Mouse (Mus musculus): ENCODE results near the gene Gm45716. TPM values are rescaled to one million over a fixed set of nuclear protein-coding genes. Genes with fewer than 3 reads are reported as not detected.

Gene Gm45716
- total RNA-seq, 1 experiment, result 1.3 TPM

DNA sequence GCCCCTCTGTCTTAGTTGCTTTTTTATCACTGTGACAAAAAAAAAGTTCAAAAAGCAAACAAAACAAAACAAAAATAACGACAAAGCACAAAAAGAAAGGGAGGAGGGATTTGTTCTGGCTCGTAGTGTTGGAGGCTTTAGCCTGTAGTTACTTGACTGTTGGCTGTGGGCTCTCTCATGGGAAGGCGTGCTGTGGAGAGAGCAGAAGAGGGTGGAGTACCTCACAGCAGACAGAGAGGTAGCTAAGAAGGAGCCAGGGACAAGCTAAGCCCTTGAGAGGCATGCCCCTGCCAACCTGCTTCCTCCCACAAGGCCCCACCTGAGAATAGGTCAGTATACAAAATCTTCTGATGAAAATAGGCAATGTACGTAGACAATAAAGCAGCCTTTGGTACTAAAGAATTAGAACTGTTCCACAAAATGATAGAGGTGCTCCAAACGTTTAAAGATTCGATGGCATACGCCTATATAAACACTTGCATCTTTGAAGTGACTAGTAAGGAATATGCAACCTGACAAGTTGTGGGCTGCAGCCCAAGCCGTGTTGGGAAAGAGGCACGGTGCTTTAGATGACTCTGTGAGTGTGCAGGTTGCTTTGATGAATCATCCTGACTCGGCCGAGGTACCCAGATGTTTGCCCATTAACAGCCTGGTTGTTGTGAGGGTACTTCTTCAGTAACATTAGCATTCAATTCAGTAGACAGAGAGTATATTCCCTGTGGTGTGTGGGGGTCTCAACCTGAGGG is 82.8 kb downstream of the Gm45716 start:
- in situ Hi-C loops (cut with MboI; ENCODE audit: low sequenced_read_pairs in 2 of 2, unreplicated experiment in 2 of 2), result no loop called here
- Histone ChIP-seq H3K4me3 (ENCODE audit: insufficient read depth in 1 of 2, low read depth in 1 of 2, low read length in 2 of 2, poor library complexity in 1 of 2, severe bottlenecking in 1 of 2) (no peak overlapping the region), H3K9ac (ENCODE audit: insufficient read depth, low read depth, low read length, poor library complexity, severe bottlenecking) (no peak overlapping the region), H3K9me3 (ENCODE audit: control insufficient read depth, insufficient read depth, low read depth, low read length) (no peaks in the 10 kb centered on the region), H3K27ac (ENCODE audit: insufficient read depth, low read depth, low read length, poor library complexity, severe bottlenecking) (no peak overlapping the region), H3K36me3 (ENCODE audit: control insufficient read depth, insufficient read depth, low read length, poor library complexity, severe bottlenecking) (no peaks in the 10 kb centered on the region), H3K4me1 (ENCODE audit: control insufficient read depth in 2 of 2, insufficient read depth in 2 of 2, low read length in 2 of 2, poor library complexity in 1 of 2) (no peaks in the 10 kb centered on the region)
- no peak for TF ChIP-seq CHD2 (IDR thresholded peaks at IDR 0.05; ENCODE audit: low read depth, low read length)
- TF ChIP-seq HCFC1 (IDR thresholded peaks at IDR 0.05; ENCODE audit: borderline replicate concordance, insufficient read depth, low read length), result no peak
- no peak for TF ChIP-seq ZC3H11A (IDR thresholded peaks at IDR 0.05; ENCODE audit: borderline replicate concordance, low read depth, low read length)
- no peak for TF ChIP-seq MAFK (IDR thresholded peaks at IDR 0.05; ENCODE audit: insufficient read depth, low read depth, low read length)
- no peak for TF ChIP-seq ZNF384 (IDR thresholded peaks at IDR 0.05; ENCODE audit: low read depth, low read length)
- no peak for DNase-seq (ENCODE audit: low read depth, low spot score)

DNA sequence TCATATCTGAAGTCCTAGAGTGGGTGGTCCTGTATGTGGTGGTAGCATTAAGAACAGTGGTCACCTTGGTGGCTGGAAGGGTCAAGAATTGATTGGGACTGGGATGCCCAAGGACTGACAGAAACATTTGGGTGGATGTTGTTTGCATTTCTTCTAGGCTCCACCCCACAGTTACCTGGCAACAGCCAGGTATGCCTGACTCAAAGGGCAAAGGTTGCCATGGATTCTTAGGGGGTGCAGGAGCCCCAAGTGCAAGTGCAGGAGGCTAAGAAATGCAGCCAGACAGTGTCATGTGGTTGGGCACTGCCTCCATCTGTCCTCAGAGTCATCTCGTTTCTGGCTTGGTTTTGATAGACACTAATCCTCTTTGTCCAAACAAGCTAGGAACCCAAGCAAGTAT is 86.7 kb downstream of the Gm45716 start:
- Histone ChIP-seq H3K9ac (ENCODE audit: insufficient read depth, low read depth, low read length, poor library complexity, severe bottlenecking) (no peak overlapping the region), H3K9me3 (ENCODE audit: control insufficient read depth, insufficient read depth, low read depth, low read length) (no peaks in the 10 kb centered on the region), H3K36me3 (ENCODE audit: control insufficient read depth, insufficient read depth, low read length, poor library complexity, severe bottlenecking) (no peaks in the 10 kb centered on the region), H3K4me1 (ENCODE audit: control insufficient read depth in 2 of 2, insufficient read depth in 2 of 2, low read length in 2 of 2, poor library complexity in 1 of 2) (no peaks in the 10 kb centered on the region), H3K27ac (ENCODE audit: insufficient read depth, low read depth, low read length, poor library complexity, severe bottlenecking) (no peak overlapping the region), H3K4me3 (ENCODE audit: insufficient read depth in 1 of 2, low read depth in 1 of 2, low read length in 2 of 2, poor library complexity in 1 of 2, severe bottlenecking in 1 of 2) (no peak overlapping the region)
- DNase-seq (ENCODE audit: low read depth, low spot score), result no peak
- in situ Hi-C loops (cut with MboI; ENCODE audit: low sequenced_read_pairs in 2 of 2, unreplicated experiment in 2 of 2), result no loop called here
- TF ChIP-seq ZNF384 (IDR thresholded peaks at IDR 0.05; ENCODE audit: low read depth, low read length) (no peak), HCFC1 (IDR thresholded peaks at IDR 0.05; ENCODE audit: borderline replicate concordance, insufficient read depth, low read length) (no peak), MAFK (IDR thresholded peaks at IDR 0.05; ENCODE audit: insufficient read depth, low read depth, low read length) (no peak), CHD2 (IDR thresholded peaks at IDR 0.05; ENCODE audit: low read depth, low read length) (no peak), ZC3H11A (IDR thresholded peaks at IDR 0.05; ENCODE audit: borderline replicate concordance, low read depth, low read length) (no peak)

- TF ChIP-seq MAFK (IDR thresholded peaks at IDR 0.05; ENCODE audit: insufficient read depth, low read depth, low read length), result no peak
- no peak for TF ChIP-seq ZC3H11A (IDR thresholded peaks at IDR 0.05; ENCODE audit: borderline replicate concordance, low read depth, low read length)
- no peak for TF ChIP-seq ZNF384 (IDR thresholded peaks at IDR 0.05; ENCODE audit: low read depth, low read length)
- TF ChIP-seq CHD2 (IDR thresholded peaks at IDR 0.05; ENCODE audit: low read depth, low read length), result no peak
- no peak for TF ChIP-seq HCFC1 (IDR thresholded peaks at IDR 0.05; ENCODE audit: borderline replicate concordance, insufficient read depth, low read length)
- Histone ChIP-seq H3K9me3 (ENCODE audit: control insufficient read depth, insufficient read depth, low read depth, low read length) (no peaks in the 10 kb centered on the region), H3K4me3 (ENCODE audit: insufficient read depth in 1 of 2, low read depth in 1 of 2, low read length in 2 of 2, poor library complexity in 1 of 2, severe bottlenecking in 1 of 2) (no peak overlapping the region), H3K27ac (ENCODE audit: insufficient read depth, low read depth, low read length, poor library complexity, severe bottlenecking) (no peak overlapping the region), H3K4me1 (ENCODE audit: control insufficient read depth in 2 of 2, insufficient read depth in 2 of 2, low read length in 2 of 2, poor library complexity in 1 of 2) (no peaks in the 10 kb centered on the region), H3K9ac (ENCODE audit: insufficient read depth, low read depth, low read length, poor library complexity, severe bottlenecking) (no peak overlapping the region), H3K36me3 (ENCODE audit: control insufficient read depth, insufficient read depth, low read length, poor library complexity, severe bottlenecking) (no peaks in the 10 kb centered on the region)
- DNase-seq (ENCODE audit: low read depth, low spot score), result no peak
- in situ Hi-C loops (cut with MboI; ENCODE audit: low sequenced_read_pairs in 2 of 2, unreplicated experiment in 2 of 2), result no loop called here
These were observed 88.2 kb downstream of the Gm45716 start for GRCm38 (mm10) chr11:90275663-90276062.

DNA sequence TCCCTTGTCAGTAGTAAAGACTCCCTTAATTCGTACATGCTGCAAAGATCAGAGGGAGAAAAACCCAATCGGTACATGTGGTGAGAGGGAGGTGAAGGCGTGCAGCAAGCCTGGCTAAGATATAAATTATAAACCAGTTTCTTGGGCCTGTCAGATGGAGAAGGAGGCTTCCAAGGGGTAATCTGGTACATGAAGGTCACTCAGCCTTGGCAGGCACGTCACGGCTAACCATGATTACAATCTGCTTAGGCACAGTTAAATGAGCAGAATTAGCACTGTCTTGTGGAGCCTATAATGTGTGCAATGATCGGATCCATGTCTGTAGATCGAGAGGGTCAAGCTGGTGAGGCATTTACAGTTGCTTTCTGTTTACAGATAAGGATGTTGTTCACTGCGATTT is 88.7 kb downstream of the Gm45716 start:
- H3K4me1 ChIP-seq (ENCODE audit: control insufficient read depth in 2 of 2, insufficient read depth in 2 of 2, low read length in 2 of 2, poor library complexity in 1 of 2), result no peaks in the 10 kb centered on the region
- no peak for DNase-seq (ENCODE audit: low read depth, low spot score)
- no peak overlapping the region for H3K9ac ChIP-seq (ENCODE audit: insufficient read depth, low read depth, low read length, poor library complexity, severe bottlenecking)
- in situ Hi-C loops (cut with MboI; ENCODE audit: low sequenced_read_pairs in 2 of 2, unreplicated experiment in 2 of 2), result no loop called here
- H3K9me3 ChIP-seq (ENCODE audit: control insufficient read depth, insufficient read depth, low read depth, low read length), result no peaks in the 10 kb centered on the region
- H3K27ac ChIP-seq (ENCODE audit: insufficient read depth, low read depth, low read length, poor library complexity, severe bottlenecking), result no peak overlapping the region
- no peaks in the 10 kb centered on the region for H3K36me3 ChIP-seq (ENCODE audit: control insufficient read depth, insufficient read depth, low read length, poor library complexity, severe bottlenecking)
- H3K4me3 ChIP-seq (ENCODE audit: insufficient read depth in 1 of 2, low read depth in 1 of 2, low read length in 2 of 2, poor library complexity in 1 of 2, severe bottlenecking in 1 of 2), result no peak overlapping the region
- TF ChIP-seq ZNF384 (IDR thresholded peaks at IDR 0.05; ENCODE audit: low read depth, low read length) (no peak), ZC3H11A (IDR thresholded peaks at IDR 0.05; ENCODE audit: borderline replicate concordance, low read depth, low read length) (no peak), CHD2 (IDR thresholded peaks at IDR 0.05; ENCODE audit: low read depth, low read length) (no peak), HCFC1 (IDR thresholded peaks at IDR 0.05; ENCODE audit: borderline replicate concordance, insufficient read depth, low read length) (no peak), MAFK (IDR thresholded peaks at IDR 0.05; ENCODE audit: insufficient read depth, low read depth, low read length) (no peak)
